Mouse (Mus musculus) liver, postnatal 0 days (tissue): ENCODE measurements at regions not wholly inside any gene's neighbourhood (a gene's known extent, or its start where the extent isn't known, plus 50 kb on each side); places are given as distances from the start of the nearest gene placed in this dataset.

Source experiments
- CTCF ChIP-seq: sonication (generic); IDR thresholded peaks from 2 replicates; pipeline ENCODE4 v1.5.1; 2016; ENCODE audit warnings: antibody characterized with exemption, low read depth
- EP300 ChIP-seq: IDR thresholded peaks from 2 replicates; pipeline ENCODE4 v1.6.1; 2016; ENCODE audit warnings: antibody characterized with exemption, low read depth, mild to moderate bottlenecking

- TF ChIP-seq CTCF: no peak
- no peak for TF ChIP-seq EP300
Observed at GRCm38 (mm10) chr10:21222104-21223034, 61.6 kb upstream of the Myb start.
